Mouse (Mus musculus): ENCODE data around the gene Stk11ip. TPM values are rescaled to one million over a fixed set of nuclear protein-coding genes. Genes with fewer than 3 reads are reported as not detected.

Stk11ip gene
- total and polyA plus RNA-seq, 3 experiments: 30.0 to 201 (median 35.2) TPM

DNA sequence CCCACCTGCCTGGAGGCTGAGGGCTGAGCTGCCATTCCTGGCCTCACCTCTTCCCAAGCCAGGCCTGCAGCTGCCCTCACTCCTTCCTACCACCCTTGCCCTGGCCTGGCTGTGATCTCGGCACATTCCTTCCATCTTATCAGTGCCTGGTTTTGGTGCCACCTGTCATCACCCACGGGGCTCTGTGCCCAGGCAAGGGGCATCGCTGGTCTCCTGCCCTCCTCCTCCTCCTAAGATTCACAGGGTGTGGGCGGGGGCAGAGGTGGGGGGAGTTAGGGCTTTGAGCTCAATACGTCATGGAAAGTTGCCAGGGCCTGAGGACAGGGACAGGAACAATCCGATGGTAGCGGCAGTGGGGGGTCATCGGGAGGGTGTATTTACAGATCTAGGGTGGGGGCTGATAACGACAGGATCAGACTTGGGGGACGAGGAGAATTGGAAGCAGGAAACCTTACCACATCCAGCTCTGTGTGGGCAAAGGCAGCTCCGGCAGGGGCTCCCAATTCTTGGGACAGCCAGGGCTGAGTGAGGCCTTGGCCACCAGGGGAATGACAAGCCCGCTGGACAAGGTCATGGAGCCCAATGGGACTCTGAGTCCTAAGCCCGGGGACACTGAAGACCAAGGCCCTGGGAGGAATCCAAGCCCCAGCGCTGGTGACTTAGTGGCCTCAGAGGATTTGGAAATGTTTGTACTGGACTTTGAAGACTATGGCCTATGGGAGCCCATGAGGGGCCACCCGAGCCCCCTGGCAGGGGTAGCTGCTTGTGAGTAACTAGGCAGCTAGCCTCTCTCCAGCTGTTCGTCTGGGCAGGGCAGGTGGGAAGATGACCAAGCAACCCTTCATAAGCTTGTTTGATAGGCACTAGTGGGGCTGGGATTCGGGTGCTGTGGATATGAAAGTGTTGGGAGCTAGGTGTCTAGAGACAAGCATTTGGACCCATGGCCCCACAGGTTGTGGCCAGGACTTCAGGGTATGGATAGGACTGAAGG, 28.3 kb downstream of the Stk11ip start:
- H3K9me3 ChIP-seq (replicated peaks): no peaks in the 10 kb centered on the region
- DNase-seq (ENCODE audit: low spot score): no peak
- H3K4me3 ChIP-seq (ENCODE audit: low read depth, low read length): no peak overlapping the region
- H3K27me3 ChIP-seq (ENCODE audit: insufficient read depth, low read length): peaks cover 10% of the 10 kb centered on the region; the same call in 1 of the 2 replicates
- H3K4me1 ChIP-seq (ENCODE audit: insufficient read depth, low read depth, low read length): no peaks in the 10 kb centered on the region; the same call in 1 of the 2 replicates
- no peaks in the 10 kb centered on the region for H3K36me3 ChIP-seq (replicated peaks)
- ATAC-seq (ENCODE audit: extremely low read depth, insufficient number of reproducible peaks, low FRiP score, poor library complexity, severe bottlenecking): no peak
- TF ChIP-seq CTCF (IDR thresholded peaks at IDR 0.05; ENCODE audit: low read depth, low read length): no peak

DNA sequence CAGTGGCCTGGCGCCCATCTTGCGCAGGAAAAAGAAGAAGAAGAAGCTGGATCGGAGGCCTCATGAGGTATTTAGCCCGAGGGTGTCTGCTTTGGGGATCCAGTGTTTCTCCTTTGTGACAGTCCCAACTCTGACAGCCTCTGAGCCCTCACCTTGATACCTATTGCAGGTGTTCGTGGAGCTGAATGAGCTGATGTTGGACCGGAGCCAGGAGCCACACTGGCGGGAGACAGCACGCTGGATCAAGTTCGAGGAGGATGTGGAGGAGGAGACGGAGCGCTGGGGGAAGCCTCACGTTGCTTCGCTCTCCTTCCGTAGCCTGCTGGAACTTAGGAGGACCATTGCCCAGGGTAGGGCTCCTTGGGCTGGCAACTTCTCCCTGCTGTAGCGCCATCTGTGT, 29.3 kb downstream of the Stk11ip start:
- TF ChIP-seq GATA1 (IDR thresholded peaks at IDR 0.05; ENCODE audit: borderline replicate concordance, low read length) (no peak), GATA2 (IDR thresholded peaks at IDR 0.05; ENCODE audit: borderline replicate concordance, low read depth, low read length) (no peak), TAL1 (conservative IDR thresholded peaks at IDR 0.05; ENCODE audit: low read depth, low read length) (no peak), CTCF (IDR thresholded peaks at IDR 0.05; ENCODE audit: low read depth, low read length) (no peak), POLR2AphosphoS5 (IDR thresholded peaks at IDR 0.05; ENCODE audit: insufficient replicate concordance, low read depth, low read length) (no peak)
- Histone ChIP-seq H3K9me3 (replicated peaks) (no peaks in the 10 kb centered on the region), H3K4me1 (ENCODE audit: insufficient read depth, low read depth, low read length) (no peaks in the 10 kb centered on the region; the same call in 1 of the 2 replicates), H3K36me3 (replicated peaks) (no peaks in the 10 kb centered on the region), H3K27me3 (ENCODE audit: insufficient read depth, low read length) (peaks cover 10% of the 10 kb centered on the region; the same call in 1 of the 2 replicates), H3K4me3 (ENCODE audit: low read depth, low read length) (no peak overlapping the region)
- DNase-seq (ENCODE audit: low spot score) (no peak), ATAC-seq (ENCODE audit: extremely low read depth, insufficient number of reproducible peaks, low FRiP score, poor library complexity, severe bottlenecking) (no peak)

GRCm38 (mm10) chr1:75555680-75556079, 34.4 kb downstream of the Stk11ip start:
- Histone ChIP-seq H3K9me3 (replicated peaks) (no peaks in the 10 kb centered on the region), H3K36me3 (replicated peaks) (no peaks in the 10 kb centered on the region), H3K27me3 (ENCODE audit: insufficient read depth, low read length) (no peaks in the 10 kb centered on the region; the same call in 1 of the 2 replicates), H3K4me1 (ENCODE audit: insufficient read depth, low read depth, low read length) (peaks cover 8% of the 10 kb centered on the region), H3K4me3 (ENCODE audit: low read depth, low read length) (no peak overlapping the region)
- no peak for TF ChIP-seq GATA1 (IDR thresholded peaks at IDR 0.05; ENCODE audit: borderline replicate concordance, low read length)
- no peak for TF ChIP-seq GATA2 (IDR thresholded peaks at IDR 0.05; ENCODE audit: borderline replicate concordance, low read depth, low read length)
- no peak for TF ChIP-seq TAL1 (conservative IDR thresholded peaks at IDR 0.05; ENCODE audit: low read depth, low read length)
- TF ChIP-seq CTCF (IDR thresholded peaks at IDR 0.05; ENCODE audit: low read depth, low read length): no peak
- TF ChIP-seq POLR2AphosphoS5 (IDR thresholded peaks at IDR 0.05; ENCODE audit: insufficient replicate concordance, low read depth, low read length): no peak
- no peak for ATAC-seq (ENCODE audit: extremely low read depth, insufficient number of reproducible peaks, low FRiP score, poor library complexity, severe bottlenecking)
- DNase-seq (ENCODE audit: low spot score): no peak

DNA sequence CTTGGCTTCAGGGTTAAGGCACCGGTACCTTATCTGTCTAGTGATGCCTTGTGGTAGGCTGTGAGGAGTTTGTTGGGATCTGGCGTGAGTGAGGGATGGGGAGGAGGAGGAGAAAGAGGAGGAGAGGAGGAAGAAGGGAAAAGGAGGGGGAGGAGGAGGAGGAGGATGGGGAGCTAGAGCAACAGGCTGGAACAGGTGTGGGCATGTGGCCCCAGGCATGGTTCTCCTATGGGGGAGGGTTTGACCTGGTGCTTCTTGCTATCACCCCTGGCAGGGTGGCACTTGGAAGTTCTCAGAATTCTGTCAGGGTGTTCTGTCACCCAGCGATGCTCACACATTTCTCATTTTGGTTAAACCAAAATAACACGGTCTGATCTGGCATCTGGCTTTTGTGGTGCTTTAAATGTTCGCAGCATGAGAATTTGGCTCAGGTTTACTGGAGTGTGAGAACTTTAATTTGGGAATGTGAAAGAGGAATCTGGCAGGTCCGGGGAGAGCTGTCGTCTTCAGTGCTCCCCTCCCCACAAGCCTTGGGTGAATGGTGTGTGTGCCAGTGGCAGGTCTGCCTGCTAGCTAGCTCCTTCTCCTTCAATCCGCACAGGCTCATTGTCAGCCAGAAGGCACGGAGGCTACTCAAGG, 34.9 kb downstream of the Stk11ip start:
- H3K4me1 ChIP-seq (ENCODE audit: insufficient read depth, low read depth, low read length): peaks cover 8% of the 10 kb centered on the region
- TF ChIP-seq TAL1 (conservative IDR thresholded peaks at IDR 0.05; ENCODE audit: low read depth, low read length) (no peak), CTCF (IDR thresholded peaks at IDR 0.05; ENCODE audit: low read depth, low read length) (no peak), GATA2 (IDR thresholded peaks at IDR 0.05; ENCODE audit: borderline replicate concordance, low read depth, low read length) (no peak), POLR2AphosphoS5 (IDR thresholded peaks at IDR 0.05; ENCODE audit: insufficient replicate concordance, low read depth, low read length) (no peak), GATA1 (IDR thresholded peaks at IDR 0.05; ENCODE audit: borderline replicate concordance, low read length) (no peak)
- no peaks in the 10 kb centered on the region for H3K36me3 ChIP-seq (replicated peaks)
- no peak for DNase-seq (ENCODE audit: low spot score)
- no peaks in the 10 kb centered on the region for H3K9me3 ChIP-seq (replicated peaks)
- ATAC-seq (ENCODE audit: extremely low read depth, insufficient number of reproducible peaks, low FRiP score, poor library complexity, severe bottlenecking): no peak
- no peak overlapping the region for H3K4me3 ChIP-seq (ENCODE audit: low read depth, low read length)
- H3K27me3 ChIP-seq (ENCODE audit: insufficient read depth, low read length): no peaks in the 10 kb centered on the region

DNA sequence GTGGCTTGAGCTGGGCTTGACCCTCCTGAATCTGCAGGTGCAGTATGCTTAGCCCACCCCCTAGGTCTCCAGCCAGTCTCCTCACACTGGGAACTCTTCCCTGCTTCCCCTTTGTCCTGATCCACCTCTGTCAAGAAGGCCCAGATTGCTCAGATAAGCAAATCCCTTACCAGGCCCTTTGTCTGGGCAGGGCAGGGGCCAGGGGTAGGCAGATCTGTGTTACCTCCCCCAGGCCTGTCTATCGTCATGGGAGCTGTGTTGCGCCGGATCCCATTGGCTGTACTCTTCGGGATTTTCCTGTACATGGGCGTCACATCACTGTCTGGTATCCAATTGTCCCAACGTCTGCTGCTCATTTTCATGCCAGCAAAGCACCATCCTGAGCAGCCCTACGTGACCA, 35.7 kb downstream of the Stk11ip start:
- Histone ChIP-seq H3K4me3 (ENCODE audit: low read depth, low read length) (no peak overlapping the region), H3K9me3 (replicated peaks) (no peaks in the 10 kb centered on the region), H3K36me3 (replicated peaks) (no peaks in the 10 kb centered on the region), H3K27me3 (ENCODE audit: insufficient read depth, low read length) (no peaks in the 10 kb centered on the region), H3K4me1 (ENCODE audit: insufficient read depth, low read depth, low read length) (peaks cover 8% of the 10 kb centered on the region)
- no peak for DNase-seq (ENCODE audit: low spot score)
- no peak for ATAC-seq (ENCODE audit: extremely low read depth, insufficient number of reproducible peaks, low FRiP score, poor library complexity, severe bottlenecking)
- TF ChIP-seq GATA1 (IDR thresholded peaks at IDR 0.05; ENCODE audit: borderline replicate concordance, low read length): no peak
- TF ChIP-seq POLR2AphosphoS5 (IDR thresholded peaks at IDR 0.05; ENCODE audit: insufficient replicate concordance, low read depth, low read length): no peak
- no peak for TF ChIP-seq TAL1 (conservative IDR thresholded peaks at IDR 0.05; ENCODE audit: low read depth, low read length)

DNA sequence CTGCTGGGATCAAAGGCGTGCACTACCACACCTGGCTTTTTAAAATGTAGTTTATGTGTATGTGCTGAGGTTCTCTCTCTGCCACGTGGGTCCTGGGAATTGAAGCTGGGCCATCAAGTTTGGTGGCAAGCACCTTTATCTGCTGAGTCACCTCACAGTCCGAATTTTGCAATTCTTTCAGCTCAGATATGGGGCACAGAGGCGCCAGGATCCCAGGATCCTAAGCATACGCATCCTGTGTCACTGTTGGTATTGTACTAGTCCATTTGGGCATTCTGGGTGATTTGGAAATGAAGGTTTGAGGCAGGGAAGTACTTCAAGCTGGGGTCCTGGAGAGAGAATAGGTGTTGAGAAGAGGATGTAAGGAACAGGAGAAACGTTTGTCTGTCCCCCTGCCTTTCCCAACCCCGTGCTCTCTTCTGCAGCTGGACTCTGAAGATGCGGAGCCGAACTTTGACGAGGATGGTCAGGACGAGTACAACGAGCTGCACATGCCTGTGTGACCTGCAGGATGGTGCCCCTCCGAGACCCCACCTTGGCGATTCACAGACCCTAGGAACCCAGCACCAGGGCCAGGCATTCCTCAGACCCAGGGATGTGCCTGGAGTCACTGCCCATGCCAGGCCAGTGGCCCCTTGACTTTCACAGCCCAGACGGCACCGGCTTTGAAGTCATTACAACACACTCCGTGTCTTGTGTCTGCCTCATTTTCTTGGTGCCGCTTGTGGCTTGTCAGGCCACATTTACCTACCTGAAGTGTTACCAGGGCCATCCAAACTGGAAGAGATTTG, 37.3 kb downstream of the Stk11ip start:
- H3K36me3 ChIP-seq (replicated peaks): no peaks in the 10 kb centered on the region
- ATAC-seq (ENCODE audit: extremely low read depth, insufficient number of reproducible peaks, low FRiP score, poor library complexity, severe bottlenecking): no peak
- DNase-seq (ENCODE audit: low spot score): no peak
- H3K9me3 ChIP-seq (replicated peaks): no peaks in the 10 kb centered on the region
- peaks cover 8% of the 10 kb centered on the region for H3K4me1 ChIP-seq (ENCODE audit: insufficient read depth, low read depth, low read length)
- H3K4me3 ChIP-seq (ENCODE audit: low read depth, low read length): no peak overlapping the region
- H3K27me3 ChIP-seq (ENCODE audit: insufficient read depth, low read length): no peaks in the 10 kb centered on the region
- TF ChIP-seq POLR2AphosphoS5 (IDR thresholded peaks at IDR 0.05; ENCODE audit: insufficient replicate concordance, low read depth, low read length) (no peak), TAL1 (conservative IDR thresholded peaks at IDR 0.05; ENCODE audit: low read depth, low read length) (no peak), CTCF (IDR thresholded peaks at IDR 0.05; ENCODE audit: low read depth, low read length) (no peak), GATA1 (IDR thresholded peaks at IDR 0.05; ENCODE audit: borderline replicate concordance, low read length) (no peak), GATA2 (IDR thresholded peaks at IDR 0.05; ENCODE audit: borderline replicate concordance, low read depth, low read length) (no peak)

Data from G1E (cell line).